Mouse (Mus musculus) C2C12 (cell line): ENCODE measurements around the gene Gm281. TPM values are rescaled to one million over a fixed set of nuclear protein-coding genes. Genes with fewer than 3 reads are reported as not detected.

Experiments
- H3K27me3 ChIP-seq: one replicate; pipeline ENCODE4 v1.6.1; 2011; ENCODE audit not compliant: control insufficient read depth, insufficient read depth, insufficient read length
- H3K36me3 ChIP-seq: one replicate; pipeline ENCODE4 v1.6.1; 2011; ENCODE audit not compliant: control insufficient read depth, insufficient read depth
- H3K4me3 ChIP-seq: one replicate; pipeline ENCODE4 v1.5.1; 2011; ENCODE audit warnings: mild to moderate bottlenecking, control low read depth; ENCODE audit not compliant: poor library complexity, insufficient read depth, severe bottlenecking
- H3K79me2 ChIP-seq: one replicate; pipeline ENCODE4 v1.6.1; 2011; ENCODE audit not compliant: control insufficient read depth, insufficient read depth
- H3K79me3 ChIP-seq: one replicate; pipeline ENCODE4 v1.6.1; 2011; ENCODE audit warnings: low read depth, control low read depth
- H3ac ChIP-seq: one replicate; pipeline ENCODE3; 2011; ENCODE audit warnings: low read depth; ENCODE audit not compliant: control insufficient read depth, insufficient read length
- CEBPB ChIP-seq: IDR thresholded peaks from one replicate; pipeline ENCODE4 v1.6.1; 2011; ENCODE audit warnings: low read depth, mild to moderate bottlenecking, control low read depth, moderate library complexity
- CTCF ChIP-seq: IDR thresholded peaks from one replicate; pipeline ENCODE4 v1.5.1; 2011; ENCODE audit not compliant: control insufficient read depth, insufficient read depth, insufficient read length
- FOSL1 ChIP-seq: IDR thresholded peaks from one replicate; pipeline ENCODE4 v1.8.0; 2011; ENCODE audit warnings: mild to moderate bottlenecking, low read length; ENCODE audit not compliant: poor library complexity, insufficient read depth, severe bottlenecking
- MAX ChIP-seq: IDR thresholded peaks from one replicate; pipeline ENCODE4 v1.6.1; 2011; ENCODE audit warnings: mild to moderate bottlenecking, control low read depth
- MYOD1 ChIP-seq: IDR thresholded peaks from one replicate; pipeline ENCODE4 v1.6.1; 2011; ENCODE audit warnings: low read depth; ENCODE audit not compliant: control insufficient read depth, insufficient read length
- MYOG ChIP-seq: IDR thresholded peaks from one replicate; pipeline ENCODE4 v1.6.1; 2011; ENCODE audit not compliant: control insufficient read depth, insufficient read length; ENCODE audit errors: extremely low read depth
- USF1 ChIP-seq: IDR thresholded peaks from one replicate; pipeline ENCODE4 v1.6.1; 2011; ENCODE audit warnings: low read depth, mild to moderate bottlenecking, control low read depth, moderate library complexity
- polyA plus RNA-seq: library from polyadenylated mRNA; unstranded; fragments of >200 nt; fragmentation: generic; extraction: Trizol; gene quantifications from one replicate; pipeline ENCODE4 v1.2.1, GENCODE M21; 2012; ENCODE audit warnings: missing spikeins

The Gm281 gene
- polyA plus RNA-seq, 1 experiment = not detected

DNA sequence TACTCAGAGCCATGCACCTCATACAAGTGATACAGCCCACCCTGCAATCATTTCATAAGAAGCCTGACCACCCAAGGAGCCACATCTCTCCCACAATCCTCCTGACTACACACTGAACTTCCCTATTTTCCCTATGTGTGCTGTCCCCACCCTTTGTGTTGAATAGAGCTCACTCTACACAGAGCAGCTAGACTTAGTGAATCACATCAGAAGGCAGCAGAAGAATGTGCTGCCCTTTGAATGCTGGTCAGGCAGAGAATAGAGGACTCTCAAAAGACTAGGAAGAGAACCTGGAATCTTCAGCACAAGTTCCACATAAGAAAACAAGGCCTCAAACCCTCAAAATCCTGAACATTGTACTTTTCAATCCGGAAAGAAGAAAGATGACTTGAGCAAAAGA lies 7.8 kb downstream of the Gm281 start:
- Histone ChIP-seq H3K79me3 (no peaks in the 10 kb centered on the region), H3K36me3 (no peaks in the 10 kb centered on the region), H3ac (no peak overlapping the region), H3K79me2 (no peaks in the 10 kb centered on the region), H3K27me3 (no peaks in the 10 kb centered on the region), H3K4me3 (no peak overlapping the region)
- TF ChIP-seq MYOD1 = no peak
- TF ChIP-seq MYOG = no peak

DNA sequence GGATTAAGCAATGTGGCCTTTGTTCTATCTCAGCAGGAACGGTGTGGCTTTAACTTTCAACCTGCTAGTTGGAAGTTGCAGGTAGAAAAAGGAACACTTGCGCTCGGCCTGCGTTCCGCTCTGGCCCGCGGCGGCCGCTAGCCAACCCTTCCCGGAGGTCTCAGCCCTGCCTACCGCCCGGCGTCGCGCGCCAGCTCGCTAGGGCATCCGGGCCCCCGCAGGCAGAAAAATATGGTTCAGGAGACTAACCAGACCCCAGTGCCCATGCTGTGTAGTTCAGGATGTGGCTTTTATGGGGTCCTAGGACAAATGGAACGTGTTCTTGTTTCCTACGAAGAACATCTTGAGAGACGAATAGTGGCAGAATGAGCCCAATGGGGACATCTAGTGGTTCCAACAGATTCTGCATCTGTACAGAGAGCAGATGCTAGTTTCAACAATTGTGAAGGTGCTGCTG lies 12.6 kb downstream of the Gm281 start:
- Histone ChIP-seq H3K36me3 (no peaks in the 10 kb centered on the region), H3ac (no peak overlapping the region), H3K27me3 (no peaks in the 10 kb centered on the region), H3K4me3 (no peak overlapping the region), H3K79me2 (no peaks in the 10 kb centered on the region), H3K79me3 (no peaks in the 10 kb centered on the region)
- no peak for TF ChIP-seq FOSL1
- TF ChIP-seq USF1 = no peak
- TF ChIP-seq MYOD1 = no peak
- TF ChIP-seq MAX = no peak
- no peak for TF ChIP-seq MYOG
- no peak for TF ChIP-seq CTCF
- no peak for TF ChIP-seq CEBPB

DNA sequence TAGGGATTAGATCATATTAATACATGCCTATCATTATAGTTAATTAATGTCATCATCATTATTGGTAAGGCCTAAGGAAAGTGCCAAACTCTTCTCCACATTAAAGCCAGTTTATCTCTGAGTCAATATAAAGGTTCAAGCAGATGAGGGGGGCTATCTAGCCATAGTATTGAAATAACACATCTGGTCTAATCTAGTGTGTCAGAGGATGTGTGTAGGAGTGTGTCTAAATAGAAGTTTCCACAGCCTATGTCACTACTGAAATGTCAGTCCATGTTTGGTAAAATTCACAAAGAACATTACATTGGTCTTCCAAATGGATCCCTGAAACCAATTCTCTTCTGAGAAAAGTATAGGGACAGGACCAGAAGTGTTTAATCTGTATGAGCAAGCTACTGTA lies 19.1 kb downstream of the Gm281 start:
- H3K27me3 ChIP-seq = no peaks in the 10 kb centered on the region
- no peak overlapping the region for H3K4me3 ChIP-seq
- H3K79me2 ChIP-seq = no peaks in the 10 kb centered on the region
- no peak overlapping the region for H3ac ChIP-seq
- no peaks in the 10 kb centered on the region for H3K36me3 ChIP-seq
- no peaks in the 10 kb centered on the region for H3K79me3 ChIP-seq
- TF ChIP-seq MAX = no peak
- TF ChIP-seq CEBPB = no peak
- no peak for TF ChIP-seq FOSL1
- no peak for TF ChIP-seq USF1
- TF ChIP-seq MYOG = no peak
- no peak for TF ChIP-seq MYOD1
- no peak for TF ChIP-seq CTCF

DNA sequence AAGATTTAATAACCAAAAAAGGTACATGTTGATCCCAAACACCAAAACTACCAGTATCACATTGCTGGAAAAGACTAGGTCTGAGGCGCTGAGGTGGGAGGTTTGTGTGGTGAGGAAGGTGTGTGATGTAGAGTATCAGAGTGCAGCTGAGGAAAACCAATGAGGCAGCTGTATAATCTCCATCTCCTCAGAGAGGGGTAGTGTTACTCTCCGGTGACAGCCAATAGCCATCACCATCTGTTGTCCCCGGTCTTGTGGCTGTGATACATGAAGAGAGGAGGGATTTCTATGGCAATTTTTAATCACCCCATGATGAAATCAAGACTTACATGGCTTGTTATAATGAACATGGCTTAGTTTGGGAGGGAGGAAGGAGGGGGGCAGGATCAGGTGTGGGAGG lies 20.5 kb downstream of the Gm281 start:
- no peak for TF ChIP-seq FOSL1
- no peak for TF ChIP-seq MYOG
- TF ChIP-seq USF1 = no peak
- TF ChIP-seq CEBPB = no peak
- TF ChIP-seq MYOD1 = no peak
- TF ChIP-seq CTCF = no peak
- TF ChIP-seq MAX = no peak
- Histone ChIP-seq H3K36me3 (no peaks in the 10 kb centered on the region), H3K27me3 (no peaks in the 10 kb centered on the region), H3K79me2 (no peaks in the 10 kb centered on the region), H3K79me3 (no peaks in the 10 kb centered on the region), H3K4me3 (no peak overlapping the region), H3ac (no peak overlapping the region)

DNA sequence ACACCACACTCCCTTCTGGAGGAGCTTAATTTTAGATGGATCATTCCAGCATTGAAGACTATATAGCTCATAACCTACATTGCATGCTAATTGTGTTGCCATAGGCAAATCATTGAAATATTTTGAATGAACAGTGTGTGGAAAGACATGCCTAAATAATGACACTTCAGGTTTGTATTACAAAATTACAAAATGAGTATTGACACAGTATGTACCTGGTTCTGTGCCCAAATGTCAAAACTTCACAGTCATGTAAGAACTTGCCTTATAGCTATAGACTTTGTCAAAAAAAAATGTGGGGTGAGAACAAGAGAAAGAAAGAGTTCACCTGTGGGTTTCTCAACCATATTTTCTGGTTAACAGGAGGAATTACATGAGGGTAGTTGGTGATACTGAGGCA lies 52.9 kb downstream of the Gm281 start:
- no peak overlapping the region for H3ac ChIP-seq
- TF ChIP-seq MYOD1 (no peak), USF1 (no peak), CTCF (no peak), MYOG (no peak), MAX (no peak), FOSL1 (no peak), CEBPB (no peak)
- no peaks in the 10 kb centered on the region for H3K27me3 ChIP-seq
- H3K79me2 ChIP-seq = no peaks in the 10 kb centered on the region
- H3K4me3 ChIP-seq = no peak overlapping the region
- H3K36me3 ChIP-seq = no peaks in the 10 kb centered on the region
- no peaks in the 10 kb centered on the region for H3K79me3 ChIP-seq

DNA sequence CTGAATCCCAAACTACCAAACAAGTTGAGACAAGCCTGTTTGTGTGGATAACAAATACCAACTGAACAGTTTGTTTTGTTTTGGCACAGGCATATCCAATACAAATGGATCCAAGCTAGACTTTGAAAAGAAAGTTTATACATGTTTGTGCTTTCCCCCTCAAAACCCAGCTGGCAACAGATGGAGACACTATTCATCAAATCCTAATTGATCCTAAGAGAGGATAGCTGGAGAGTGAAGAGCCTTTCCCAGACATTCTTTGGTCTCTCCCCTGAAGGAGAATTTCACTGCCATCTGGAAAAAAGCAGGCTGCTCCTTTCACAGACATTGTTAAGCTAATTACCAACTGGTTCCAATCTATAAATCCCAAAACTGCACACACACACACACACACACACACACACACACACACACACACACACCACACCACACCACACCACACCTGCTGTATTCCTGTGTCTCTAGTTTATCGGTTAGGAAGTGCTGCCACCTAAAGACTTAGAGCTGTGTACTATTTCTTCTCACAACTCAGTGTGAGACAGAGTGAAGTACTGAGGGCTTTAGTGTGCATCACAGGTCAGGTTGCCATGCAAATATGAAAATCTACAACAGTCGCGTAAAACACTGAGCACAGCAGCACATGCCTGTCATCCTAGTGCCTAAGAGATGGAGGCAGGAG lies 101.3 kb downstream of the Gm281 start:
- H3K4me3 ChIP-seq = no peak overlapping the region
- no peaks in the 10 kb centered on the region for H3K79me2 ChIP-seq
- H3K27me3 ChIP-seq = no peaks in the 10 kb centered on the region
- no peak overlapping the region for H3ac ChIP-seq
- H3K36me3 ChIP-seq = no peaks in the 10 kb centered on the region
- TF ChIP-seq MYOD1 (no peak), CEBPB (no peak), FOSL1 (no peak), MAX (no peak), USF1 (no peak), CTCF (no peak)
- H3K79me3 ChIP-seq = no peaks in the 10 kb centered on the region
